Mouse (Mus musculus) heart, postnatal 10 days (tissue): ENCODE results near the gene Grik3. TPM values are rescaled to one million over a fixed set of nuclear protein-coding genes. Genes with fewer than 3 reads are reported as not detected.

Source experiments
- DNase-seq, 2 experiments: peaks; one replicate each; pipeline ENCODE4 v3.0.0; 2021
- intact Hi-C: fragments of 180-260 bp; cut with DNase I; formaldehyde crosslinking; loops from one replicate; pipeline ENCODE4 v1.15.1; 2025
- total RNA-seq, 2 experiments: library from RNA; stranded (reverse); gene quantifications; 2 replicates each; pipeline ENCODE4 v1.2.3; 2021

The Grik3 gene
- total RNA-seq = under 1 TPM in 1 of 2 experiments, not detected in 1; 0.10 TPM

GRCm38 (mm10) chr4:125490661-125491504 is at the start of gene Grik3:
Gene Grik3, plus strand, starts transcription at chr4:125490700.
- intact Hi-C loops = loop anchor here (10.0 kb wide), 2 partner anchors 214 to 354 kb away; no protein-coding TSS in a partner anchor
- no peak for DNase-seq

DNA sequence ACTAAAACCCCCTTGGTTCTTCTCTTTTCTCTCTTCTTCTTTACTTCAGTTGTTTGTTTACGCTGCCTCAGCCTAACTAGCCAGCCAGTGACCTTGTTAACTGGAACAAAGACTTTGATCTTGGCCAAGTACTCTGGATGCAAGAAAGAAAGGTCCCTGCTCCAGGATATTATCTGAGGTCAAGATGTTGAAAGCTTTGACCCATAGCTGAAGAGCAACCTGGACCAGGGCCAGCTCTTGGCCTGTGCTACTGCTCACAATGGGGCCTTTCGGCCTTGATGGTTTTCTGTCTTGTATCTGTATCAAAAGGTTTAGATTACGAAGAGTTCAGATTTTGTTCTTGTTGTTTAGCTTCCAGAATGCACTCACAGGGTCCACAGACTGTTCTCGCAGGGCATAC is 48.7 kb upstream of the Grik3 start:
- DNase-seq = no peak
- intact Hi-C loops = no loop called here

- intact Hi-C loops = no loop called here
- DNase-seq = no peak
These were observed 46.1 kb upstream of the Grik3 start for GRCm38 (mm10) chr4:125444366-125444765.

GRCm38 (mm10) chr4:125450602-125451321 is 39.7 kb upstream of the Grik3 start:
- intact Hi-C loops = no loop called here
- no peak for DNase-seq

- intact Hi-C loops = no loop called here
- DNase-seq = no peak
These were observed 38.7 kb upstream of the Grik3 start for GRCm38 (mm10) chr4:125451821-125452220.

DNA sequence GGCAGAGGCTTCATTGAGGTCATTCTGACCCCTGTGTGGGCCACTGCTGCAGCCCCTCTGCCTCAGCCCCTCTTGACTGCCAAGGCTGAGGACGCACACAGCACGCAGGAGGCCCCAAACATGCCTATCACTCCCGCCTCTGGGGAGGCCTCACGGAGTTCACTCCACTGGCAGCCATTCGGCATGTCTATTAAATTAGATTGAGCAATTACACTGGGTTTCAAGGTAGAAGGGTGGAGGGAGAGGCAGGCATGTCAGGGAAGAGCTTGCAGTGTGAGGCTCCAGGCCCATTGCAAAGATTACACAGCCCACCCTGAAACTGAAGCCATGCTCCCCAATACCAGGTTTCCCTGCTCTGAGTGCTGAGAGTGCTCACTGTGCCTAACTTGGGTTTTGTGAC is 34.0 kb upstream of the Grik3 start:
- no peak for DNase-seq
- intact Hi-C loops = no loop called here

GRCm38 (mm10) chr4:125457152-125458093 is 33.1 kb upstream of the Grik3 start:
- intact Hi-C loops = no loop called here

DNA sequence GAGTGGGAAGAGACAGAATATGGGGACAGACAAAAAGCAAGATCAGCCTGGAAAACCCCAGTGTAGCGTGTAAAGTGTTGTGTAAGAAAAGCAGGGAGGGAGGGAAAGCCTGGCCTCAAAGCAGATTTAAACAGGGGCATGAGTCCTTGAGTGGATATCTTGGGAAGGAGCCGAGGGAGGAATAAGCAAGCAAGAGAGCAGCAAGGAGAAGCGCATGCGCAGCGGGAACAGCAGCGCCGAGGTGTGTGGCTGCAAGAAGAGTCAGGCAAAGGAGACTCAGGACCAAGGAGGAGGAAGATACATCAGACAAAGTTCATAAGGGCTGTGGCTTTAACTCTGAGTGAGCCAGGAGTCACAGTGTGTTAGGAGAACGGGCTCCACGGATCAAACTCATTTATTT is 30.7 kb upstream of the Grik3 start:
- intact Hi-C loops = no loop called here
- no peak for DNase-seq

More at GRCm38 (mm10) chr4:125457152-125458093, 33.1 kb upstream of the Grik3 start:
- no peak for DNase-seq

DNA sequence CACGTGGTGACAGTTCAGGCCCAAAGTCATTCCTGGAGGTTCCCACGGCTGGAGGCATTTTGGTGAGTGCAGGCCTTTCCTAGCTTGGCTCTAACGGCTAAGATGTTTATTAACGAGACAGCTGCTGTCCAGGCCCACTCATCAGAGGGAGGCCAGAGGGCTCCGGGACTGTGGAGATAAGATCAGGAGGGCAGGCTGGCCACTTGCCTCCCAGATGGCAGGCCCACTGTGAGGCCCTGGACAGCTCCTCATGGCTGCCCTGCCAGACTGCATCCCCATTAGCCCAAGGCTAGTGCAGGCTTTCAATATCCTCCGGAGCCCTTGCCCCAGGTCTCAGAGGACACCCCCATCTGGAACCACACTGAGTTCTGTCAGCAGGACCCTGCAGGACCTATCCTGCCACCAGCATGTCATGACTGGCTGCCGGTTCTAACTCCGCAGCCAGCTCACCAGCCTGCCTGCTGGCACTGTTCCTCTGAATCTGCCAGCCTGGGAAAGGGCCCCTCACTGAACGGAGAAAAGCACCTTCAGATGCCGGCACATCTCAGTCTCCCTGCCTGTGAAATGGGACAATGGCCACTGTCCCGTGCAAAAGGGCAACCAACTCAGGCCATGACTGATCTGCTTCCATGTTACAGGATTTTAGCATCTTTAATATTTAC is 20.7 kb upstream of the Grik3 start:
- intact Hi-C loops = no loop called here
- no peak for DNase-seq

- no peak for DNase-seq
These were observed 15.6 kb upstream of the Grik3 start for GRCm38 (mm10) chr4:125474903-125475302.

GRCm38 (mm10) chr4:125478071-125478470 is 12.4 kb upstream of the Grik3 start:
- intact Hi-C loops = no loop called here
- DNase-seq = no peak

More at GRCm38 (mm10) chr4:125474903-125475302, 15.6 kb upstream of the Grik3 start:
- intact Hi-C loops = no loop called here

DNA sequence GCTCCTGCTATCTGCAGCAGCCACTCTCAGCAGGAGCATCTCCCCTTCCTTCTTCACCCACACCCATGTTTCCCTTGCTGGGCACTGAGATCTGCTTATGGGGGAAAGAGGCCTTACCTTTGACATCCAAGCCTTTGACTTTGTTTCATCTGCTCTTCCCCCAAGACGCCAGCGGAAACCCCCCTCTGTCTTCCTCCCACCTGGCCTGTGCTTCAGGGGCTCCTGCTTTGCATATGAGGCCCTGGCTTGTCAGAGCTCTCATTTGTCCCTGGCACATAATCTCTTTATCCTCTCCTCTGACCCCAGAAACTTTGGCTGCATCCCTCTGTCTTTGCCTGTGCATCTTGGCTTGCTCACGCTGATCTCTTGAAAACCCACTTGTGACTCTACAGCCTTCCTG is 9.2 kb upstream of the Grik3 start:
- intact Hi-C loops = no loop called here
- no peak for DNase-seq

GRCm38 (mm10) chr4:125484131-125484530 is 6.4 kb upstream of the Grik3 start:
- DNase-seq = no peak
- intact Hi-C loops = no loop called here

GRCm38 (mm10) chr4:125485416-125486239 is 4.9 kb upstream of the Grik3 start:
- intact Hi-C loops = loop anchor here (2.0 to 5.0 kb wide), 2 partner anchors 432 to 477 kb away; no protein-coding TSS in a partner anchor
- no peak for DNase-seq

GRCm38 (mm10) chr4:125486616-125487015 is 3.9 kb upstream of the Grik3 start:
- intact Hi-C loops = loop anchor here (2.0 to 5.0 kb wide), 2 partner anchors 431 to 476 kb away; no protein-coding TSS in a partner anchor
- DNase-seq = peak in 1 of 2 experiments; percentile 20

DNA sequence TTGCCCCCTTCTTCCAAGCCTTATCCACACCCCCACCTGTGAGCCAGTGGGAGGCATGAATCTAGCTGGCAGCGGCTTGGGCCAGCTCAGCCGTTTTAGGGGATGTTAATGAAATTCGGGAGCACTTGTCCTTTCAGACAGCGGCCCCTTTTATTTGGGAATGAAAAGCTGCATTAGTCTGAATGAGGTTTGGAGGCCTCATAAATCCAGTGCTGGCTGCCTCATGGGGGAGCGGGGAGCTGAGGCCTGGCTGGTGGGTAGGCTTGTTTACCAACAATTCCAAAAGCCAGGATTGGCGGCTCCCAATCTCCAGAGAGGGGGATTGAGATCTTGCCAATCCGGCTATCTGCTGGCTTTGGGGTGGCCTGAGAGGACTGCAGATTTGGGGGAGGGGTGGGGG is 3.5 kb upstream of the Grik3 start:
- DNase-seq = no peak
- intact Hi-C loops = loop anchor here (2.0 to 5.0 kb wide), 2 partner anchors 430 to 476 kb away; no protein-coding TSS in a partner anchor

DNA sequence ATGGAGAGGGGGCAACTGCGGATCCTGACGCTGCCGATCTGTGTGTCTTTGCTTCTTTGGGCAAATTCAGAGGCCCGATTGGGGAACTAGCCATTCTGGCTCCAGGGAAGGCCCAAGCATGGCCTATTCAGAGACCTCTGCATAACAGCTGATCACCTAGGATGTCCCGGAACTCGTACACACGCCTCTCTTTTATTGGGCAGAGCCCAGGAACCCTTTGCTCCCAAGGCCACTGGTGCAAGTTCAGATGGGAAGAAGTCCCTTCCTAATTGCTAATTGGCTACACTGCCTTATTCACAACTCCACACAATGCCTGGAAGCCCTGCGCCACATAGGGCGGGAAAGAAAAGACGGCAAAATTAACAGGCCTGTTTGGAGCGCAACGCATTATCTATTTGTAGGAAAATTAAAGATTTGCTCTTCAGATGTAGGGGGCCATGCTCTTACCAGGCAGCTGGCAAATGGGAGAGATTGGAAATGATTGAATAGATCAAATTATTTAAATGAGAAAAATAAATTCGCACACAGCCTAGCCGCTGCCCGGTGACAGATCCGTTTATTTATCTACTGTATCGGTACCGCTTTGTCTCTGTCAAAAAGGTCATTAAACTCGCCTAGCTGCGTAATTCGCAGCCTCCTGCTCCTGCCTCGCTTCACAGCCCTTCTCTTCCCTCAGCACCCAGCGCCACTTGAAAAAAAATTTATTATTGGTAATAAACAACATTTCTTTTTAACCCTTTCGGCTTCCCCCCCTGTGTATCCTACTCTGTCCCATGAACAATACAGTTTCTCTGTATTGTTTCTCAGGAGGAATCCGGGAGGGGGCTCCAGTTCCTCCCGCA is 1.5 kb upstream of the Grik3 start:
- intact Hi-C loops = loop anchor here (5.0 kb wide), 1 partner anchor 428 kb away; no protein-coding TSS in a partner anchor
- no peak for DNase-seq
